Mouse (Mus musculus) MEL (cell line): ENCODE results near the gene Ryr3.

Source experiments
- GATA1 ChIP-seq: IDR thresholded peaks from 2 replicates; pipeline ENCODE4 v1.6.1; 2011; ENCODE audit warnings: low read depth, low read length, improper control_type of control experiment
- MAX ChIP-seq: IDR thresholded peaks from 2 replicates; pipeline ENCODE4 v1.6.1; 2011; ENCODE audit warnings: low read length, improper control_type of control experiment
- POLR2AphosphoS2 ChIP-seq: IDR thresholded peaks from 2 replicates; pipeline ENCODE4 v1.6.1; 2011; ENCODE audit warnings: low read length, improper control_type of control experiment
- POLR2AphosphoS5 ChIP-seq: IDR thresholded peaks from 2 replicates; pipeline ENCODE4 v1.6.1; 2012; ENCODE audit warnings: low read depth, borderline replicate concordance, mild to moderate bottlenecking, inconsistent platforms, low read length, moderate library complexity, mixed read lengths

- TF ChIP-seq POLR2AphosphoS2 = no peak
- TF ChIP-seq GATA1 = no peak
- TF ChIP-seq MAX = no peak
- TF ChIP-seq POLR2AphosphoS5 = no peak
Observed at GRCm38 (mm10) chr2:112881376-112881775, 335.5 kb downstream of the Ryr3 start.
